Mouse (Mus musculus): Measurements from ENCODE around the gene Tnfrsf11a. TPM values are rescaled to one million over a fixed set of nuclear protein-coding genes. Genes with fewer than 3 reads are reported as not detected.

The Tnfrsf11a gene
- total RNA-seq, 2 experiments from 2014 or later: 1.7 to 1.8 TPM

GRCm38 (mm10) chr1:105824356-105824755 lies 43.8 kb downstream of the Tnfrsf11a start:
- intact Hi-C loops (cut with DNase I): no loop called here
- no peak for DNase-seq

- DNase-seq: no peak
- intact Hi-C loops (cut with DNase I): no loop called here
These were observed 44.5 kb downstream of the Tnfrsf11a start for GRCm38 (mm10) chr1:105824980-105825379.

- no peak for DNase-seq
- intact Hi-C loops (cut with DNase I): no loop called here
These were observed 46.9 kb downstream of the Tnfrsf11a start for GRCm38 (mm10) chr1:105827374-105827773.

GRCm38 (mm10) chr1:105827786-105828345 lies 47.3 kb downstream of the Tnfrsf11a start:
- no peak for DNase-seq
- intact Hi-C loops (cut with DNase I): no loop called here

- intact Hi-C loops (cut with DNase I): no loop called here
- DNase-seq: no peak
These were observed 48.7 kb downstream of the Tnfrsf11a start for GRCm38 (mm10) chr1:105829171-105829570.

GRCm38 (mm10) chr1:105832784-105833183 lies 52.3 kb downstream of the Tnfrsf11a start:
- intact Hi-C loops (cut with DNase I): no loop called here
- DNase-seq: no peak

GRCm38 (mm10) chr1:105842950-105843349 lies 62.4 kb downstream of the Tnfrsf11a start:
- DNase-seq: no peak
- intact Hi-C loops (cut with DNase I): no loop called here

- intact Hi-C loops (cut with DNase I): no loop called here
- DNase-seq: no peak
These were observed 62.9 kb downstream of the Tnfrsf11a start for GRCm38 (mm10) chr1:105843386-105843785.

- DNase-seq: no peak
- intact Hi-C loops (cut with DNase I): no loop called here
These were observed 63.3 kb downstream of the Tnfrsf11a start for GRCm38 (mm10) chr1:105843856-105844255.

- DNase-seq: no peak
- intact Hi-C loops (cut with DNase I): no loop called here
These were observed 64.0 kb downstream of the Tnfrsf11a start for GRCm38 (mm10) chr1:105844341-105845006.

GRCm38 (mm10) chr1:105846431-105846830 lies 65.9 kb downstream of the Tnfrsf11a start:
- DNase-seq: no peak
- intact Hi-C loops (cut with DNase I): no loop called here

- no peak for DNase-seq
- intact Hi-C loops (cut with DNase I): no loop called here
These were observed 68.3 kb downstream of the Tnfrsf11a start for GRCm38 (mm10) chr1:105848806-105849205.

- no peak for DNase-seq
- intact Hi-C loops (cut with DNase I): no loop called here
These were observed 70.8 kb downstream of the Tnfrsf11a start for GRCm38 (mm10) chr1:105851341-105851740.

- intact Hi-C loops (cut with DNase I): no loop called here
- DNase-seq: no peak
These were observed 79.2 kb downstream of the Tnfrsf11a start for GRCm38 (mm10) chr1:105859740-105860139.

- no peak for DNase-seq
- intact Hi-C loops (cut with DNase I): no loop called here
These were observed 96.1 kb downstream of the Tnfrsf11a start for GRCm38 (mm10) chr1:105876589-105876988.

GRCm38 (mm10) chr1:105877808-105878207 lies 97.3 kb downstream of the Tnfrsf11a start:
- intact Hi-C loops (cut with DNase I): no loop called here
- DNase-seq: no peak

- DNase-seq: no peak
- intact Hi-C loops (cut with DNase I): no loop called here
These were observed 97.9 kb downstream of the Tnfrsf11a start for GRCm38 (mm10) chr1:105878416-105878815.

- DNase-seq: no peak
- intact Hi-C loops (cut with DNase I): no loop called here
These were observed 100.2 kb downstream of the Tnfrsf11a start for GRCm38 (mm10) chr1:105880555-105881304.

- intact Hi-C loops (cut with DNase I): no loop called here
- DNase-seq: no peak
These were observed 100.9 kb downstream of the Tnfrsf11a start for GRCm38 (mm10) chr1:105881466-105881865.

- intact Hi-C loops (cut with DNase I): no loop called here
These were observed 103.0 kb downstream of the Tnfrsf11a start for GRCm38 (mm10) chr1:105883498-105883897.

GRCm38 (mm10) chr1:105885101-105885500 lies 104.6 kb downstream of the Tnfrsf11a start:
- intact Hi-C loops (cut with DNase I): no loop called here
- DNase-seq: no peak

More at GRCm38 (mm10) chr1:105883498-105883897, 103.0 kb downstream of the Tnfrsf11a start:
- DNase-seq: no peak

GRCm38 (mm10) chr1:105885575-105885974 lies 105.1 kb downstream of the Tnfrsf11a start:
- intact Hi-C loops (cut with DNase I): no loop called here
- no peak for DNase-seq

Data from heart, postnatal 36 days (tissue).